Mouse (Mus musculus) skeletal muscle tissue, adult 2 months (tissue): ENCODE measurements around the gene Tln2.
A peak's percentile ranks its signal among the peaks of the same experiment; 100 is the strongest.

Experiments
- DNase-seq: peaks from one replicate; pipeline ENCODE4 v3.0.0-alpha.2; 2012; ENCODE audit warnings: low read depth, low spot score

Gene Tln2

DNA sequence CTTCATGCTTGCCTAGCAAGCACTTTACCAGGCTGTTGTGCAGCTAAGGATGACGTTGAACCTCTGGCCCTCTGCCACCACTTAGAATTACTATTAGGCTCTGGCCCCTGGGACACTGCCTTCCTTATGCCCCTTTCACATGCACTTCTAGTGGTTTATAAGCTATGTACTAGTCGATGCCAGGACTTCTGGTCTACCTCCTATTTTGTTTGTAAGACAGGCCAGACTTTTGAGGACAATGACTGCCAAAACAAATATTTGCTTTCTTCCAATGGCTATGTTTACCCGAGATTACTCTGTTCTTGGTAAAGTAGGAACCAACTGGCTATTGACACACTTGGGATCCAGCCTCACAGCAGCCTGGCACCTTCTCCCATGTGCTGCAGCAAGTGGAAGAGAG lies 82.1 kb downstream of the Tln2 start:
- DNase-seq: no peak

DNA sequence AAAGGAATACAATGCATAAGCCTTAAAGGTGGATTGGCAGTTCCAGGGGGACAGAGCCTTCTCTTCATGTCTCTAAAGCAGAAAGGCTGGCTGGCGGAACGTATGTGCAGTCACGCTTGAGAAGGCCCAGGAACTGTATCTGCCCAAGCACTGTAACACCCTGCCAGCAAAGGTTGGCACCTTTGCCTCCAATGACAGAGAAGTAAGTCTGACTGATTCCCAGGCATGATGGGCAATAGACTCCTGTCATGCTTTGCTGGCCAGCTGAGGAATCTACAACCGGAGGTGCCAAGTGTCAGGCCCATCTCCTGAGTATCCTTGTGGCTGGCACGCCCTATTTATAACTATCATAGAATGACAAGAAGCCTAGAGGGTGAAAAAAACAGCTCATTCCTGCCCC lies 83.3 kb downstream of the Tln2 start:
- peak; percentile 55 for DNase-seq

DNA sequence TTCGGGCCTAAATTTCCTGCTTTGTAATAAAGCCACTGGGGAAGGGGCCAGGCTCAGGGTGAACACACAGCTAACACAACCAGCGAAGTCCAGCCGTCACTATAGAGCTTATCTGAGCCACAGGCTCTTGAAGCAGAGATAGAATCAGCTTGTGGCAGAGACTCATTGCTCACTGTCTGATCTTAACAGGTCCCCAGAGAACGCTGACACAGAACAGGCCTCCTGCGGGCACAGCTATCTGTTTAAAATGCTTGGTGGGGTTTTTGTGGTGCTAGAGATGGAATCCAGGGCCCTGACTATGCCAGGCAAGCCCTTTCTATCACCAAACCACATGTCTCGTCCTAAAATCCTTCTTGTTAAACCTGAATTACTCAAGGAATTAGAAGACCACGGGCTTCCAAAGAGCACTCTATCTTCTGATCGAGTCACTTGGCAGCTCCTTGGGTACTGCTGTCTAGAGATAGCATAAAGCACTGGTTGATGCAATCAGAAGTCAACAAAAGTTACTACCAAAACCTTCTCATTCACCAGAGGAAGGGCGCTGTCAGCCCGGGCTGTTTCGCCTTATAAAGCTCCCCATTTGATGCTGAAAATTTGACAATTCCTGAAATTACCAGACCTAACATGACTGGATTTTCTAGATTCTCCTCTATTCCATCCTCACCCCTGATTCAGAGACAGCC lies 95.9 kb downstream of the Tln2 start:
- no peak for DNase-seq

DNA sequence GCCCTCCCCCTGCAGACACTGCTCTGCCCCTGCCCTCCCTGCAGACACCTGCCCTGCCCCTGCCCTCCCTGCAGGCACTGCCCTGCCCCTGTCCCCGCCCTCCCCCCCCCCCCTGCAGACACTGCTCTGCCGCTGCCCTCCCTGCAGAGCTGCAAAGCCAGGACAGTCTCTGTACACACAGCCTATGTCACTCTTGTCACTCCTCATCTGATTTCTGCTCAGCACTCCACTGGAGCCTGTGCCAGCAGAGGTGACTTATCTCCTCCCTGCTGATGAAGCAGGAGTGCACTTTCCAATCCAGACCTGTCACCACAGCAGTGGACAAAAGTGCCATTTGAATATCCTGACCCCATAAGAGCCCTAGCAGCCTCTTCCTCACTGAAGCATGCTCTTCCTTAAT lies 118.0 kb downstream of the Tln2 start:
- DNase-seq: no peak

DNA sequence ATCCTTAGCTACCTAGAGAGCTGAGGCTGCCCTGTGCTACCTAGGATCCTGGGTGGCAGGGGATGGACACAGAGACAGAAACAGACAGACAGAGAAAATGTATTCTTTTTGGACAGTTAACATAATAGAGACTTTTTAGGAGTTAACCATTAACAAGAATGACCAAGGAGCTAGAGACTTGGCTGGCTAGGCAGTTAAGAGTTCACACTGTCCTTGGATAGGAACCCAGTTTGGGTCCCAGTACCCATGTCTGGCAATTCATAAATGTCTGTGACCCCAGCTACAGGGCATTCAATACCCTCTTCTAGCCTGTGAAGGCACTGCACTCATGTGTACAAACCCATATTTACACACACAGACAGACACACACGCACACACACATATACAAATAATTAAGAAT lies 122.0 kb downstream of the Tln2 start:
- no peak for DNase-seq

DNA sequence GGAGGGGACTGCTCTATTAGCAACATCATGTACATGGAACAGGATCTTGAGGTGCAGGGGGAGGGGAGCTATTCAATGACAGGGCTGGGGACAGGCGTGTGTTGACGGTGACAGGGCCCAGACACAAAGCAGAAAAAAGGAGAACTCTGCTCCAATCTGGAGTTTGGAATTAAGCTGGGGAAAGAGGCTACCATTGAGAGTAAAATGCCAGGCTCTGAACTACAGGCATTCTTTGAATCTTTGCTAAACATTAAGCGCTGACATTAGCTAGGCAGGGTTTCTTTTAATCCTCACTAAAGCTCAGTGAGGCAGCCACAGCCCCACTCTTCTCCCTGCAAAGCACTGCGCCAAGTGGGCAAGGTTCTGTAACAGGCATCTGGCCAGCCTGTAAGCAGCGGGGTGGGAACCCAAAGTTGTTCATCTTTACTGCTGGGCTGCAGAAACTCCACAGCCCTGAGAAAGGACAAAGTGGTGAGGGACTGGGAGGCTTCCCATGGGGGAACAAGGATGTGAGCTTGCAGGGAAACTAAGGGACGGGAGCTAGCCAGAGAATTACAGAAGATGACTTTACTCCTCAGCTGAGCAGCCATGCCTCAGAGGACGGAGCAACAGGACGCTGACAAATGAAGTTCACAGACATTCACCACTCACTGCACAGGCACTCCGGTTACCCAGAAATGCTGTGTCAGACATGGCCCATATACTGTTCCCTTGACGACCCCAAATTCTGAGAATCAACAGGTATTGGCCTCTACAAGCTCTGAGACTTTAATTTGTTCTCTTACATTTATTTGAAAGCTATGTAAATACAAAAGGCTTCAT lies 124.0 kb downstream of the Tln2 start:
- peak; percentile 6 for DNase-seq

DNA sequence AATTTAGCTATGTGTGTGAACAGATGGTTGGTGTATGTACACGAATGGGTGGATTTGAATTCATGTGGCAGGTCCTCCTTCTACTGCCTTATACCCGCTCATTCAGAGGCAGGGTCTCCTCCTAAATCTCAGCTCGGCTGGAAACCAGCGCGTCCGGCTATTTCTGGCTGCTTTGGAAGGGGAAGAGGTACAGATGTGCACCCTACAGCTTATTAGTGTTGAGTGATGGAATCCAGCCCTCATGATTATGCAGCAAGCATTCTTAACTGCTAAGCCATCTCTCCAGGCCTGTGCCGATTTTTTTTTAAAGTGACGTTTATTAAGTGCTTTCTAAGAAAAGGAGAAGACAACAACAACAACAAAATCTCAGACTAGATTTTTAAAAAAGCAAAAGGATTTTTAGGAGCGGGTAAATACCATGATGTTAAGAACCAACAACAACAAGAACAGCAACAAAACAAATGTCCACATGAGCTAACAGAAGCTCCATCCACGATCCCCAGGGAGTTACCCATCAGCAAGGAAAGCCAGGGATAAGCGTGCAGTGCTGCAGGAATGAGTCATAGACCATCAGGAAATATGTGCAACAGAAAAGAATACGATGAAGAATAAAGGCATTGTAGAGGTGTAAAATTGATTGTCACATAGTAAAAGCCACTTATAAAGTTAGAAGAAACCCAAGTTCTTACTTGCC lies 130.2 kb downstream of the Tln2 start:
- DNase-seq: no peak

DNA sequence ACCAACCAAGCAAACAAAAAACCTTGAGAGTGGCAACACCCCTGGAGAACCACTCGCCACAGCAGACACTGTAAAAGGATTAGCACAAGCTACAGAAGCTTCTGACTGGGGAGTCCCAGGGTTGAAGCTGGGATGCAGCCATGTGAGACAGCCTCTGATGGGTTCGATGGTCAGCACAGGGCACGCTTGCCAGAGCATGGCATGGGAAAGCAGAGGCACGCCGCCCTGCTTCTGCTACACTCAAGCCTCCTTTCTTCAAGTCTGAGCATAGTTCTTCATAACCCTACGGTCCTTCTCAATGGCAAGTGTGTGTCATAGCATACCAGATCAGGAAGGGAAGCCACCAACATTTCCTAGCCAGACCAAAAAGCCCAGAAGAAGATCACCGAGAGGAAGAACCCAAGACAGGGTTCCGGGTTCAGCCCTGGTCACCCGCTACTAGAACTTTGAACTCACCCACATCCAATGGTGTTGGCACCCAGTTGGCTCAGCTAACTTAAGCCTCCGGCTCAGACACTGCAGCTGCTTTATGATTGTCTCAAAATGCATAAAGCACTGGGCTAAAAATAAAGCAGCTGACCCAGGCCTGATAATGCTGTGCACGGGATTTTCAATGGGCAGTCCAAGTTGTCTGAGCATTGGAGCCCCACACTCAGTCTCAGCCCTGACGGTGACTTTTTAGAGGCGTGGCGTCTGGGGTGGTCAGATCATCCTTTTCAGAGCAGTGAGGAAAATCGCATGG lies 131.0 kb downstream of the Tln2 start:
- no peak for DNase-seq

DNA sequence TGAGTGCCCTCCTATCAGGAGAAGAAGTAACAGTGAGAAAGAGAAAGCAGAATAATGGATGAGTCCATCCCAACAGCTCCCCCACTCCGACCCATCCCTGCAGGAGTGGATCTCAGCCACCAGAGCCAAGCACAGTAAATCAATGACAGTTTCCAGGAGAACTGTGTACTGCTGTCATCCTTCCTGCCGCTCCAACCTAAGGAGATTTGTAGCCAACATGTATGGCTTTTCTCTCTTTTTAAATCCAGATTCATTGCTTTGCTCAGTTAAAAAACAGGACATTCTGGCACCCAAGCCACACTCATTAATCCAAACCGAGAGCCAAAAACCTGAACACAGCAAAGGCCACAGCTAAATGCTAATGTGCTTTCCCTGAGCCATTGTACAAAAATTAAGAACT lies 133.2 kb downstream of the Tln2 start:
- DNase-seq: no peak

DNA sequence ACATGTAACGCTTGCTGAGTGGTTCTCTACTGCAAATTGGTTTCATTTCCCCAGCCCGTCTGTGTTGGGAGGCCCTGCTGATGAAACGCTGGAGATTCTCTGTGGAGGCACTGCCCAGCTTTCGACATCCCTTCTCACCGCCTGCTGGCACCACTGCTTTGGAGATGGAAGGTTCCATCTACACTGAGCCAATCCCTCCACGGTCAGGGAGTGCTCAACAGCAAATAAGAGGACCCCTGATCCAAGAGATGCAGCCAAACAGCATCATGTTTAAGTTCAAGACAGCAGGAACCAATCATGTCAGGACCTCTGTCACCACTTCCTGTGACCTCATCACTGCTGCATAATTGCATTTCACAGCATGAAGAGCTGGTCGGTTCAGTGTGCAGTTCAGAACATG lies 135.4 kb downstream of the Tln2 start:
- no peak for DNase-seq

DNA sequence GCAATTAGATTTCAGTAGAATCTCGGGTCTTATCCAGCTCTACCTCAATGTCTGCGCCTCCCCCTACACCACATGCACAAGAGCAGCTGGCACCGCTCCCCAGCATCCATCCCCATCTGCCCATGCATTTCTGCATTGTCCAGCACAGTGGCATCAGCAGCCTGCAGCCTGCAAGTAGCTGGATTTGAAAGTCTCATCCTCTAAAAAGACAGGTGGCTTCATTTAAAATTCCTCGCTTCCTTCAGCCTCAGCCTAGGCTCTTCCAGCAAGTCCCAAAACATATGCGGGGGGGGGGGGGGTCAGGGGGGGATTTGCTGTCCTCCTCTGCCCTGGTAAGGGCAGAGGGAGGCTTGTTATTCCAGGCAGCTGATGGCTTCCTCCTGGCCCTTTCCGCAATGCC lies 141.4 kb downstream of the Tln2 start:
- DNase-seq: no peak

DNA sequence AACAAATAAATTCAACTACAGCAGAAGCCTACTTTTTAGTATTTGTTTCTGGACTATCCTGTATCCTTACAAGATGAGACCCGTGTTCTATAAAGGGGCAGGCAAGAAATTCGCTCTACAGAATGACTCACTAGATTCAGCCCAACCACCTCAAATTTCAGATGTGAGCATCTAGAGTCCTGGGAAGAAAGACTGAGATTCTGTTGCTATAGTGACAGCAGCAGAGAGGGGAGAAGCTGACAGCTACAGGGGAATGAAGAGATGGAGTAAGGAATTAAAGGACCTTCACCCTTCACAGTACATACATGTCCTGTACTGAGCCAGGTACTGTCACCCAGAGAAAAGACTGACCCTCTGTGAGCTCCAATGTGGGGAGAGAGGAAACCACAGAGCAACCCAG lies 148.8 kb downstream of the Tln2 start:
- no peak for DNase-seq

DNA sequence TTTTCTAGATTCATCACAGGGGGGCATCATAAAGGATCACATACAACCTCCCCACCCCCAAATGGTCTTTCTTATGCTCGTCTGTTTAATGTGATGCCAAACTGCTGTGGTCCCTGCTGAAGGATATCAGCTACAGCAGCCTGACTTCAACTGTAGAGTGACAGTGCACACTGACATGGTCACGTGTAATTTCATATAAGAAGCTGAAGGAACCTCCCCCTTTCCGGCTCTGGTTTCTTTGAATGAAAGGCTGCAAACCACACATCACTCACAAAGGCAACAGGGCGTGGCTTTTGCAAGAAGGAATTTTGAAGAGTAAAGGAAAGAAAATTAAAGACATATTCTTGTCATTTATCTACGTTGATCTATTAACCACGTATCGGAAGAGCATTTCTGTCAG lies 154.8 kb downstream of the Tln2 start:
- DNase-seq: no peak

DNA sequence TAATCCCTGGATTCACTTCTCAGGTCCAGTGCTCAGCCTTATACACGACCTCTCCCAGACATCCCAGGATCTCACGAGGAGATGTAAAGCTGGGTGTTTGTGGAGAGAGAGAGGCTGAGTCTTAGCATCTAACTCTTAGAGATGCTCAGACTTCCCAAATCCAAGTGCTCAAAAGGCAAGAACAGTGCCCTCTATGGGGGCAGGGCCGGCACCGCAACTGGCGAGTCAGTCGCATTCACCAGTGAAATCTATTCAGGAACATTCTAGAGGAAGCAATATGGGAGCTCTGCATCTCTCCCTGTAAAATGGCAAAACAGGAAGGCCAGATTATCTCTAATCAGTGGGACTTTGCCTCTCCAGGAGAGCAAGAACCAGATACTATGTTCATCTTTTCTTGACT lies 159.9 kb downstream of the Tln2 start:
- DNase-seq: no peak

DNA sequence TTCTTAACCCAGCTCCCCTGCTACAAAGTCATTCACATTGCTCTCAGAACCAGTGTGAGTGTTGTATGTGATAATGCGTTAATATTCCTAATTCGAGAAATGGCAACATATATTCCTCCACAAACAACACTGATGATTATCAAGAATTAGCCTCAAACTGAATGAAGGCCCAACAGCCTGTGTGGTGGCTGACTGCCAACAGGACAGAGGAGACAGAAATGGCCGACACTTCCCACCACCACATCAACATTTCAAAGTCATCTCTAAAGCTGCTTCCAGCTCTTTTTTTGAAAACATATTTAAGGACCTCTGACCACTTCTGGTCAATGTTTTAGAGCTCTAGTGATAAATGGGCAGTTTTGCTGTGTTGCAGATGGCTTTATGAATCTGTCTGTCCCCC lies 161.7 kb downstream of the Tln2 start:
- no peak for DNase-seq

DNA sequence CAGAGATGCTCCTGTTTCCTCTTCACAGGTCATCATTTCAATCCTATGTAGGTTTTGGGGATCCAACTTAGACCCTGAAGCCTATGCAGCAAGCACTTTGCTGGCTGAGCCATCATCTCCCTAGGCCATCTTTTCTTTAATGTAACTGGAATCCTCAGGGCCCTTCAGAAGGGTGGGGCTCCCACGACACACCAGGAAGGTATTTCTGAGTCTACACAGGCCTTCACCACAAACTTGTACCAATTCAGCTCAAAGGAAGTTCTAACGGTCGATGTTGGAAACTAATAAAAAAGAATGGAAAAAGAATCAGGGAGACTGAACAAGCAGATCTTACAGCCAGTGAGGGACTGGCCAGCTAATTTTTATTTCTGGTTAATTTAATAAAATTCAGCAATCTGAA lies 163.1 kb downstream of the Tln2 start:
- DNase-seq: no peak

DNA sequence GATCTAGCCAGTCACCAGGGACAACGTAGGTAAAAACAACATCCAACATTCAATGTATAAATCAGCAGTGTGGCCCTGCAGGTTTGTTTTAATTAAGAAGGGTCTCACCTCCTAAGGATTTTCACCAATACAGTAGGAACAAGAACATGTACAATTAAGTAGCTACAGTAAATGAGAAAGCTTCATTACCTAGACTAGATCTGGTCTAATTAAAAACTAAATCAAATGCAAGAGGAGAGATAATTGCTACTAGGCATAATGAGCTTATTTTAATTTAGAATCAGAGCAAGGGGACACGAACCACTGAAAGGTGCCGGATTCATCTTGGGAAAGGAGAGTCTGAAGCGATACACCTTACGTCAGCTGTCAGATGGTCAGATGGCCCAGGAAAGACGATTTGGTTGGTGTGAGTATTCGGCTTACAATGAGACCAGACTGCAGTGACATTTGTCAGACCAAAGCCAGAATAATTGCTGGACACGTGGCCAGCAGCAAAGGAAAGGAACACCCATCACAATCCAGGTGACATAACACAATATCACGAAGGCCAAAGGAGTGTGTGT lies 175.4 kb downstream of the Tln2 start:
- DNase-seq: no peak

DNA sequence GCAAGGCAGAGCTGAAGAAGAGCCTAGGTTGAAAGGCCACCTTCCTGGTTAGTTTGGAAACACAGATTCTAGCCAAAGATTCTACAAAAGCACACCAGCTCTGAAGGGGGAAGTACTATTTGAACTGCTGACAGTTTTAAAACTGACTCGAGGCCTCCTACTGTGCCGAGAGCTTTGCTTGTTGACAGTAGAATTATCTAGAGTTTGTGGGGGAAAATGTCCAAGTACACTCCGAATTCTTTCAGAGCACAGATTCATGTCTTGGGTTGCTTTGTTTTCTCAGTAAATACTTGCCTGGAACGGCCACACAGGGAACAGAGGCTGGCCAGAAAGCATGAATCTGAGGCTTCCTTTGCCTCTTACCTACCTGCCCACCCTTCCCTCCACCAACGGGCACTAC lies 179.4 kb downstream of the Tln2 start:
- no peak for DNase-seq

DNA sequence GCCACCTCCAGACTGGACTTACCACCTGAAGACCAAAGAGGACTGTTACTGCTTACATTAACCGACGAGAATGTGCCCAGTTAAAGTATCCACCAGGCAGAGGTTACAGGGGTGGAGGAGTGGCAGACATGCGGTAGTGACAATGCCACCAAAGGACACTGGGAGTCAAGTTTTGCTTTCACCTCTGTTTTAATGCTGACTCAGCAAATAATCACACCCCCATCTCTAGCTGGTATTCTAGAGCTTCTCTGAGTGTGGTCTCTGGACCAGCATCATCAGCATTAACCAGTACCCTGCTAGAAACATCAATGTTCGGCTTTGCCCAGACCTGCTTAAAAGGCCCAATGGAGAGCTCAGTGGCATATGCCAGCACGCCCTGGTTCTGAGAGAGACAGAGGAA lies 180.7 kb downstream of the Tln2 start:
- no peak for DNase-seq

DNA sequence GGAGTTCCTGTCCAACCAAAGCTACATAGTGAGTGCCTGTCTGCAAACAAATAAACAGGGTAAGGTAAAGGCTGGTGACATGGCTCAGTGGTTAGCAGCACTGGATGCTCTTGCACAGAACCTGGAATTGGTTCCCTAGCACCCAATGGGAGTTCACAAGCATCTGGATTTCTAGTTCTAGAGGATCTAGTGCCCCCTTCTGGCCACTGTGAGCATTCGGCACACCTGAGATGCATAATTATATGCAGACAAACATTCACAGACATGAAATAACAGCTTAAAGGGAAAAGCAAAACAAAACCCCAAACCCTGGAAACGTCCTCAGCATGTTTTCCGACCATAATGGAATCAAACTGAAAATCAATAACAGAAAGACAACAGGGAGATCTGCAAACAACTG lies 191.4 kb downstream of the Tln2 start:
- no peak for DNase-seq

DNA sequence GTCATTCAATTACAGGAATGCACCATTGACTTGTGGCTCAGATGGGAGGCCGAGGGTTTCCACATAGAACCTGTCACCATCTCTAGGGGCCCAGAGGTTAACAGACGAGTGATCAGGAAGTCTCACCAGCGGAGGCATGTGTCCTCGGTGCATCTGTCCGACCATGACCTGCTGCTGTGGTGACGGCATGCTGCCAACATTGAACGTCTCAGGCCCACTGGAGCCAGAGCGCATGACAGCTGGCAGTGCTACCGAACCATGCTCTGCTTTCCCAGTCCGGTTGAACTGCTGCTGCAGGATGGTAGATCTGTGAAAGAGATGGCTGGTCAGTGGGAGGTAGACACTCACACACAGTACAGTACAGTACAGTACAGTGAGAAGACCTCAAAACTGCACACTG lies 197.0 kb downstream of the Tln2 start:
- DNase-seq: no peak

DNA sequence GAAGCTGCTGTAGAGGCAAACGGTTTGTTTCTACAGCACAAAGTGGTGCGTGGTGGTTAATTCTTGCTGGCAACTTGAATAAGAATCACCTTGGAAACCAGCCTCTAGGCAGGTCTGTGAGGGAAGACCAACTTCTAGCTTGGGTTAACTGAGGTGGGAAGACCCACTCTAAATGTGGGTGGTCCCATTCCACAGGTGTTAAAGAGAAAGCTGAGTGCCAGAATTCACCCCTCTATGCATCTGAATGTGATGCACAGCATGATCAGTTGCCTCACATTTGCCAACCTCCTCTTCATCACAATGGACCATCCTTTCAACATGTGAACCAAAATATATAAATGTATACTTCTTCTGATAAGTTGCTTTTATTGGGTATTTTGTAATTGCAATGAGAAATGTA lies 197.4 kb downstream of the Tln2 start:
- DNase-seq: no peak
